In the genomic region with DNA sequence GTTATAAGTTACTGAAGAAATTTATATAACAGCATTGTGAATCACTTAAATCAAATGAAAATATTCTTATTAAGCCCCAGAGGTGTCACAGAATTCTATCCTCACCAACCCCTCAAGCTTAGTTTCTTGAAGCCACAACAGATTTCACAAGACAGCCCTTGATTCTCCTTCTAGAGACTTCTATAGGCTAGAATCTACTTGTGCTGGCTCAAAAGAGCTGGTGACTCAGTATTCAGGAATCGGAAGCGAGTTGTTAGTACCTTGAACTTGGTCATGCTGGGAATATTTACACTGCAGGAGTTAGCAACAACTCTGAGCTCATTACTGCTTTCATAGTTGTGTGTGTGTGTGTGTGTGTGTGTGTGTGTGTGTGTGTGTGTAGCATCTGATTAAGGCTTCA, we compare ENCODE assay signal across 29 mouse cellular contexts. TPM values are rescaled to one million over a fixed set of nuclear protein-coding genes. Genes with fewer than 3 reads are reported as not detected.
"Had no signal": no experiment of that assay in that cellular context is flagged by ENCODE, and none has a peak within 500 bp of the region (broad histone marks: within the 10 kb centered on the region; RNA-seq: fewer than 3 reads in every experiment).

No protein-coding gene starts in this region.

- H3K27me3 ChIP-seq: heart, embryonic 13.5 days; heart, embryonic 15.5 days; hindbrain, embryonic 13.5 days; hindbrain, embryonic 15.5 days; limb, embryonic 15.5 days; liver, embryonic 12.5 days had no signal

- H3K36me3 ChIP-seq: heart, embryonic 13.5 days; heart, embryonic 15.5 days; hindbrain, embryonic 13.5 days; hindbrain, embryonic 15.5 days; limb, embryonic 13.5 days; limb, embryonic 15.5 days; liver, embryonic 12.5 days had no signal

- H3K4me1 ChIP-seq: heart, embryonic 13.5 days; heart, embryonic 15.5 days; hindbrain, embryonic 13.5 days; hindbrain, embryonic 15.5 days; limb, embryonic 13.5 days; limb, embryonic 15.5 days; liver, embryonic 12.5 days had no signal

- H3K9ac ChIP-seq: heart, embryonic 13.5 days; heart, embryonic 15.5 days; hindbrain, embryonic 13.5 days; hindbrain, embryonic 15.5 days; limb, embryonic 13.5 days; limb, embryonic 15.5 days; liver, embryonic 12.5 days; liver, embryonic 14.5 days had no signal

- ATAC-seq: hindbrain, postnatal 0 days; intestine, embryonic 16.5 days; liver, embryonic 12.5 days had no signal

- H3K4me2 ChIP-seq: heart, embryonic 11.5 days; heart, embryonic 13.5 days; heart, embryonic 15.5 days; hindbrain, embryonic 13.5 days; hindbrain, embryonic 15.5 days; limb, embryonic 13.5 days; limb, embryonic 15.5 days; liver, embryonic 12.5 days had no signal

- H3K4me3 ChIP-seq: heart, adult 2 months; heart, embryonic 13.5 days; heart, embryonic 15.5 days; hindbrain, embryonic 13.5 days; hindbrain, embryonic 15.5 days; layer of hippocampus, adult 2 months; limb, embryonic 13.5 days; limb, embryonic 15.5 days; liver, embryonic 12.5 days had no signal

- H3K27ac ChIP-seq: heart, adult 2 months; heart, embryonic 13.5 days; heart, embryonic 15.5 days; hindbrain, embryonic 13.5 days; hindbrain, embryonic 15.5 days; hindbrain, postnatal 0 days; layer of hippocampus, adult 2 months; limb, embryonic 13.5 days; limb, embryonic 15.5 days; liver, embryonic 12.5 days; liver, embryonic 14.5 days had no signal

- H3K9me3 ChIP-seq: heart, embryonic 13.5 days; heart, embryonic 15.5 days; hindbrain, embryonic 13.5 days; hindbrain, embryonic 15.5 days; limb, embryonic 13.5 days; limb, embryonic 15.5 days; liver, embryonic 12.5 days had no signal

- DNase-seq: gastrocnemius, postnatal 14 days; gastrocnemius, postnatal 36 days; heart, adult 11 months; heart, adult 2 months; heart, postnatal 14 days; heart, postnatal 36 days; kidney, adult 18-20 months; kidney, adult 8-10 months; kidney, postnatal 10 days; kidney, postnatal 25 days; kidney, postnatal 4 days; layer of hippocampus, postnatal 36 days; left cerebral cortex, postnatal 4 days had no signal

RNA-seq across cellular contexts. Expression of a gene that starts 41.8 kb away (rescaled TPM):
- total RNA-seq: gastrocnemius, adult 18-20 months; gastrocnemius, postnatal 14 days; gastrocnemius, postnatal 36 days; heart, postnatal 36 days; hematopoietic stem cell, adult 5-6 weeks; liver, adult 2 months had no signal
- polyA plus RNA-seq: heart, embryonic 11.5 days; heart, postnatal 0 days; liver, adult 2 months had no signal
